Mouse (Mus musculus) frontal cortex, adult (tissue): ENCODE results near the gene Plxna1.

ENCODE experiments used
- ATAC-seq: cut with Nextera tagmentation; 2 replicates; pipeline ENCODE4 v1.9.2; 2017; ENCODE audit warnings: mild to moderate bottlenecking, moderate library complexity, mixed read lengths; ENCODE audit not compliant: low TSS enrichment

The Plxna1 gene

DNA sequence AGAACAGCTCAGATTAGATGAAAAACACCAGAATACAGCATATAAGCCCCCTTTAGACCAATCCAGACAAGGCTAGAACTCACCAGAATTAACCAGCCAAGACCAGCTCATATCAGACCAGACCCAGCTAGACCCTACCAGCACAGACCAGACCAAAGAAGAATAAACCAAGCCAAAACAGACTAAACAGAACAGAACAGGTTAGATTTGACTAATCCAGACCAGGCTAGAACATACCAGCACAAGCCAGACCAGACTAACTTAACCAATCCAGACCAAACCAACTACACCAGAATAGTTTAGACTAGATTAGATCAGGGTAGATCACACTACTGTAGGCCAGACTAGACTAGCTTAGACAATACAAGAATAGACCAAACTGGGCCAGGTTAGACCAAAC is 77.3 kb downstream of the Plxna1 start:
- no peak for ATAC-seq

DNA sequence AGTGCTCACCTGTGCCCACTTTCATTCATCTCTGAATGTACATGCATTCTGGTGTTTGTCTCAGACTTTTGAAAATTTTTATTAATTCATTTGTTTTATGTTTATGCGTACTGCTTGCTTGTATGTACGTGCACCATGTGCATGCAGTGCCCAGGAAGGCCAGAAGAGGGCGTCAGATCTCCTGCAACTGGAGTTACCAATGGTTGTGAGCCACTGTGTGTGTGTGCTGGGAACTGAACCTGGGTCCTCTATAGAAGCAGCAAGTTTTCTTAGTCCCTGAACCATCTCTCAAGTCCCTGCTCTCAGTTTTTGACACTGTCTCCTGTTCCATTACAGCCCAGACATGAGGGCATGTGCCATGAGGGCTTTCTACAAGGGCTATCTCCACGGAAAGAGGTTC is 79.3 kb downstream of the Plxna1 start:
- no peak for ATAC-seq

DNA sequence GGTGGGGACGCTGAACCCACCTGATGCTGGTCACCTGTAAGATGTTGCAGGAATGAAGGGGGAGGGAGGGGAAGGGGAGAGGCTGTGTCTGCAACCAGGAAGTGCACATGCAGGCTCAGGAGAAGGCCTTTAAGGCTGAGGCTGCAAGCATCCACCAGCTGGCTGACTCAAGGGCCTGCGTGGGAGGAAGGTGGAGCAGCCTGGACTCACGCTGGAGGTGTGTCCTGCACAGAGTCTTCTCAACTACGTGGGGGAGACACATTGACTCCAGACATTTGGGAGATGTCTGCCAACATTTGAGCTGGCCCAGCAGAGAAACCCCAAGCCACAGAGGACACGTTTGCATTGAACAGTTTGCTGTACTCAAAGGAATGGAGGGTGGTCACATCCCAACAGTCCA is 79.8 kb downstream of the Plxna1 start:
- no peak for ATAC-seq

DNA sequence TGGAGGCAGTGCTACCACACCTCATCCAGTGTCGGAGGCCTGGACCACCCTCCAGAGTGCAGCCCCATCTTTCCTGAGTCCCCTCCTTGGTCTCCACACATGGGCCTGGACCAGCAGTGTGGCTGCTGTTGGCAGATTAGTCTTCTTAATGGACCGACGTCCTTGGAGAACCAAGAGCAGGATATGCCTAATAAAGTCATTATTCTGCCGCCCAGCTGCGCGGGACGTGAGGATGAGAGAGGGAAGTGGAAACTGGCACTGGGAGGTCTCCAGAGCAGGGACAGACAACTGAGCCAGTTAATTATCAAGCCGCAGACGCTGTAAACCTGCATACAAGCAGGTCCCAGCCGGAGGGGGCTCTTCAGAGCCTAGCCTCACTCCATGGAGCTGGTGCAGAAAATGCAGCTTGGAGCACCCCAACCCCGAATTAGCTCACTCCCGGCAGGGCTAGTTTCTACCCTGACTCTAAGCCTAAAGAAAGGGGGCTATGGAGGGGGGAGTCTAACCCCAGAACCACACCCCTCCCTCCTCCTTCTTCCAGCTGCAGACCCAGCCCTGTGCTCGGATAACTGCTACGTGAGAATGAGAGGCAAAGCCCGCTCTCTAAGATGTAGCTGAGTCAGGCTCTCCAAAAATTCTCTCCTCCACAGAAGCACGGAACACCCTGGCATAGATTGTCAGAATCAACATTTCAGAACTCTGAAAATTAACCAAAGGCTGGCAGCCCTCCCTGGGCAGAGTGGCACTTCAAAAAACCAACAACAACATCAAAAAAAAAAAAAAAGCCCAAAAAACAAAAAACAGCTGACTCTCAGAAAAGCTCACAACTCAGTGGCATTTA is 80.7 kb downstream of the Plxna1 start:
- ATAC-seq: peak; percentile 81

DNA sequence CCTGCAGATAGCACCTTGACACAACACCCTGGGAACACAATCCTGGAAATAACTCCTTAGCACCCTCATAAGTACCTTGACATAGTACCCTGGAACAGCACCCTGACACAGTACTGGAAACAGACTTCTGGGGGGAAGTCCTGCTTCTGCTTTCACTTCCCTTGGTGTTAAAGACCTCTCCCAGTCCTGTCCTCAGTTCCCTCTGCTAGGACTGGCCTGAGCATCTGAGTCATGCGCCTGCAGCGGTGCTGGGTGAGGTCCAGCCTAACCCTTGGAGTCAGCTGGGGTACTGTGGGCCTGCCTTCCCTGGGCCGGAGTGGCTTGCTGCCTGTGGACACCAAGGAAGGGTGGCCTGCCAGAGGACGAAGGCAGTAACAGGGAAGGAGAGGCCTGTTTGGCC is 81.9 kb downstream of the Plxna1 start:
- ATAC-seq: no peak

DNA sequence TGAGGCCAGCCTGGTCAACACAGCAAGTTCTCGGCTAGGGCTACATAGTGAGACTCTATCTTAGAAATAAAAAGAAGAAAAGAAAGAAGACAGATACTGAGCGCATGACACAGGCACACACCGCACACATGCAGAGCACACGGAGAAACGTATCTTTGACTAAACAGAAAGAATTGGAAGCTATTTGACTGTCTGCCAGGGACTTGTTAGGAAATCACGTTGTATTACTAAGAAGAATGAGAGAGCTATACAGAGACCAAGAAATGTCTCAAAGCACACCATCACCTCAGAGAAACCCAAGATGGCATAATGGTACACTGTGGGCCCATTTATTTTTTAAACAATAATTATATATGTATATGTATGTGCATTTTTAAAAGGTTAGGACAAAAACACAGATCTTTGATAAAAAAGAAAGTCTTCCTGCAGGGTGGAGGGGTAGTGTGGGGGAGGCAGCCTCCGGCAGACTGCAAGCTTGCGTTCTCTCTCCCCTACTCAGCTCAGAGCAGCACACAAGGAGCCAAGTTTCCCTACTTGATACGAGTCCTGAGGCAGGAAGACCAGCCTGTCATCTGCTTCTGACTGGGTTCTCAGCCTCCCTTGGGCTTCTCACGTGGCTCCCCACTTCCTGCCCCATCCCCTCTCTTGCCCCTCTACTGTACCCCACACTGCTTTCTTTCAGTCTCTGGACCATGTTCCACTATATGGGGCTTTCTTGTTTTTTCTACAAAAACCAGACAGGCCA is 90.5 kb downstream of the Plxna1 start:
- ATAC-seq: peak; percentile 52

- peak; percentile 34; the same call in 1 of the 2 replicates for ATAC-seq
Measured at GRCm38 (mm10) chr6:89267181-89267580, 95.2 kb downstream of the Plxna1 start.
